Mouse (Mus musculus): Measurements from ENCODE around the gene Stard9. TPM values are rescaled to one million over a fixed set of nuclear protein-coding genes. Genes with fewer than 3 reads are reported as not detected.

The Stard9 gene
- polyA plus RNA-seq, 1 experiment from 2014 or later: 8.6 TPM

- Histone ChIP-seq H3K4me3 (ENCODE audit: low read depth, low read length) (no peak overlapping the region), H3K27ac (replicated peaks; ENCODE audit: low read depth, low read length) (no peak overlapping the region), H3K4me1 (ENCODE audit: control insufficient read depth, insufficient read depth, low read length) (no peaks in the 10 kb centered on the region), H3K9me3 (ENCODE audit: control insufficient read depth, low read length) (no peaks in the 10 kb centered on the region), H3K27me3 (replicated peaks; ENCODE audit: control insufficient read depth, insufficient read depth, low read length) (no peaks in the 10 kb centered on the region), H3K4me2 (ENCODE audit: low read depth, low read length) (no peak overlapping the region), H3K36me3 (ENCODE audit: control insufficient read depth, insufficient read depth, low read length) (peaks cover 64% of the 10 kb centered on the region), H3K9ac (ENCODE audit: low read depth, low read length) (no peak overlapping the region)
- 94% methylated on average over 5 of the region's 5 CpGs for WGBS
- ATAC-seq (ENCODE audit: low read depth) (no peak), DNase-seq (ENCODE audit: low spot score) (no peak)
These were observed 12.4 kb upstream of the Stard9 start for GRCm38 (mm10) chr2:120616279-120617163.

- Histone ChIP-seq H3K27me3 (replicated peaks; ENCODE audit: control insufficient read depth, insufficient read depth, low read length) (no peaks in the 10 kb centered on the region), H3K4me2 (ENCODE audit: low read depth, low read length) (no peak overlapping the region), H3K27ac (replicated peaks; ENCODE audit: low read depth, low read length) (no peak overlapping the region), H3K9me3 (ENCODE audit: control insufficient read depth, low read length) (no peaks in the 10 kb centered on the region), H3K4me1 (ENCODE audit: control insufficient read depth, insufficient read depth, low read length) (no peaks in the 10 kb centered on the region), H3K4me3 (ENCODE audit: low read depth, low read length) (no peak overlapping the region), H3K36me3 (ENCODE audit: control insufficient read depth, insufficient read depth, low read length) (peaks cover 54% of the 10 kb centered on the region), H3K9ac (ENCODE audit: low read depth, low read length) (no peak overlapping the region)
- 100% methylated on average over 1 of the region's 1 CpGs for WGBS
- DNase-seq (ENCODE audit: low spot score): no peak
- ATAC-seq (ENCODE audit: low read depth): no peak
These were observed 9.4 kb upstream of the Stard9 start for GRCm38 (mm10) chr2:120619538-120619937.

- Histone ChIP-seq H3K27me3 (replicated peaks; ENCODE audit: control insufficient read depth, insufficient read depth, low read length) (no peaks in the 10 kb centered on the region), H3K36me3 (ENCODE audit: control insufficient read depth, insufficient read depth, low read length) (peaks cover 25% of the 10 kb centered on the region), H3K4me1 (ENCODE audit: control insufficient read depth, insufficient read depth, low read length) (no peaks in the 10 kb centered on the region), H3K27ac (replicated peaks; ENCODE audit: low read depth, low read length) (no peak overlapping the region), H3K4me2 (ENCODE audit: low read depth, low read length) (no peak overlapping the region), H3K9ac (ENCODE audit: low read depth, low read length) (no peak overlapping the region), H3K9me3 (ENCODE audit: control insufficient read depth, low read length) (no peaks in the 10 kb centered on the region), H3K4me3 (ENCODE audit: low read depth, low read length) (no peak overlapping the region)
- DNase-seq (ENCODE audit: low spot score) (no peak), ATAC-seq (ENCODE audit: low read depth) (no peak)
These were observed 6.0 kb upstream of the Stard9 start for GRCm38 (mm10) chr2:120622920-120623319.

DNA sequence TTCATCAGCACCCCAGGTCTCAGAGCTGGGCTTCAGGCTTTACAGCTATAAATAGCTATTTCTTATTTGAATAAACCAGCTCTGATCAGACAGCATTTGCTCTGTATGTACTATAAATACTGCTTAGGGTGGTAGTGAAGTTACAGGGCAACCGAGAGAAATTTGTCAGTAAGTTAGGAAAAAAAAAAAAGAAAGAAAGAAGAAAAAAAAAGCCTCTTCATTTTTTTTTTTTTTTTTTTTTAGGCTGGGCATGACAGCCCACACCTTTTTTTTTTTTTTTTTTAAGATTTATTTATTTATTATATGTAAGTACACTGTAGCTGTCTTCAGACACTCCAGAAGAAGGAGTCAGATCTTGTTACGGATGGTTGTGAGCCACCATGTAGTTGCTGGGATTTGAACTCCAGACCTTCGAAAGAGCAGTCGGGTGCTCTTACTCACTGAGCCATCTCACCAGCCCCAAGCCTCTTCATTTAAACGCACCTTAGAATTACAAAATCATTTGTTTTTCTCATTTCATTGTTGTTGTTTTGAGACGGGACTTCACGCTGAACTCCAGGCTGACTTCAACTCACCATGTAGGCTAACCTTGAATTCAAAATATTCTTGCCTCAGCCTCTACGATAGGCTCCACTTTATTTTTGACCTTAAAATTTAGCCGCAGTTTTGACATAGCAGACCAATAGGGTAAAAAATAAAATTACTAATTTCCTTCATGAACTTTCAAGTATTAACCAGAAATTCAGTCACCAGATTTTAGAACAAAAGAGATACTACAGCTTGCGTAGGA lies 650 bp upstream of the Stard9 start:
- Histone ChIP-seq H3K4me1 (ENCODE audit: control insufficient read depth, insufficient read depth, low read length) (peaks cover 14% of the 10 kb centered on the region), H3K4me3 (ENCODE audit: low read depth, low read length) (peak overlapping the region; percentile 58), H3K9me3 (ENCODE audit: control insufficient read depth, low read length) (no peaks in the 10 kb centered on the region), H3K27ac (replicated peaks; ENCODE audit: low read depth, low read length) (no peak overlapping the region), H3K27me3 (replicated peaks; ENCODE audit: control insufficient read depth, insufficient read depth, low read length) (no peaks in the 10 kb centered on the region), H3K4me2 (ENCODE audit: low read depth, low read length) (peak overlapping the region; percentile 71), H3K9ac (ENCODE audit: low read depth, low read length) (peak overlapping the region; percentile 21; the same call in 1 of the 2 replicates), H3K36me3 (ENCODE audit: control insufficient read depth, insufficient read depth, low read length) (peaks cover 15% of the 10 kb centered on the region; the same call in 1 of the 2 replicates)
- 30% methylated on average over 10 of the region's 10 CpGs for WGBS
- peak; percentile 24 for ATAC-seq (ENCODE audit: low read depth)
- DNase-seq (ENCODE audit: low spot score): peak; percentile 3

GRCm38 (mm10) chr2:120630246-120630645 lies 1.3 kb downstream of the Stard9 start:
- WGBS: 77% methylated on average over 2 of the region's 2 CpGs
- H3K4me2 ChIP-seq (ENCODE audit: low read depth, low read length): peak overlapping the region; percentile 71
- no peak overlapping the region for H3K4me3 ChIP-seq (ENCODE audit: low read depth, low read length)

GRCm38 (mm10) chr2:120630655-120631054 lies 1.7 kb downstream of the Stard9 start:
- Histone ChIP-seq H3K27me3 (replicated peaks; ENCODE audit: control insufficient read depth, insufficient read depth, low read length) (no peaks in the 10 kb centered on the region), H3K4me3 (ENCODE audit: low read depth, low read length) (no peak overlapping the region), H3K4me2 (ENCODE audit: low read depth, low read length) (no peak overlapping the region), H3K36me3 (ENCODE audit: control insufficient read depth, insufficient read depth, low read length) (peaks cover 32% of the 10 kb centered on the region), H3K27ac (replicated peaks; ENCODE audit: low read depth, low read length) (no peak overlapping the region), H3K4me1 (ENCODE audit: control insufficient read depth, insufficient read depth, low read length) (peaks cover 14% of the 10 kb centered on the region), H3K9me3 (ENCODE audit: control insufficient read depth, low read length) (no peaks in the 10 kb centered on the region), H3K9ac (ENCODE audit: low read depth, low read length) (no peak overlapping the region)
- WGBS: 72% methylated on average over 2 of the region's 2 CpGs
- ATAC-seq (ENCODE audit: low read depth) (no peak), DNase-seq (ENCODE audit: low spot score) (no peak)

More at GRCm38 (mm10) chr2:120630246-120630645, 1.3 kb downstream of the Stard9 start:
- DNase-seq (ENCODE audit: low spot score) (no peak), ATAC-seq (ENCODE audit: low read depth) (no peak)
- no peak overlapping the region for H3K27ac ChIP-seq (replicated peaks; ENCODE audit: low read depth, low read length)
- no peaks in the 10 kb centered on the region for H3K27me3 ChIP-seq (replicated peaks; ENCODE audit: control insufficient read depth, insufficient read depth, low read length)
- no peak overlapping the region for H3K9ac ChIP-seq (ENCODE audit: low read depth, low read length)
- peaks cover 14% of the 10 kb centered on the region for H3K4me1 ChIP-seq (ENCODE audit: control insufficient read depth, insufficient read depth, low read length)
- H3K9me3 ChIP-seq (ENCODE audit: control insufficient read depth, low read length): no peaks in the 10 kb centered on the region
- peaks cover 29% of the 10 kb centered on the region for H3K36me3 ChIP-seq (ENCODE audit: control insufficient read depth, insufficient read depth, low read length)

- peaks cover 14% of the 10 kb centered on the region for H3K4me1 ChIP-seq (ENCODE audit: control insufficient read depth, insufficient read depth, low read length)
- no peak overlapping the region for H3K4me3 ChIP-seq (ENCODE audit: low read depth, low read length)
- H3K4me2 ChIP-seq (ENCODE audit: low read depth, low read length): no peak overlapping the region
- no peak for ATAC-seq (ENCODE audit: low read depth)
- no peak for DNase-seq (ENCODE audit: low spot score)
- peaks cover 32% of the 10 kb centered on the region for H3K36me3 ChIP-seq (ENCODE audit: control insufficient read depth, insufficient read depth, low read length)
- no peak overlapping the region for H3K27ac ChIP-seq (replicated peaks; ENCODE audit: low read depth, low read length)
- H3K9me3 ChIP-seq (ENCODE audit: control insufficient read depth, low read length): no peaks in the 10 kb centered on the region
- H3K9ac ChIP-seq (ENCODE audit: low read depth, low read length): no peak overlapping the region
- WGBS: 87% methylated on average over 2 of the region's 2 CpGs
- H3K27me3 ChIP-seq (replicated peaks; ENCODE audit: control insufficient read depth, insufficient read depth, low read length): no peaks in the 10 kb centered on the region
These were observed 2.6 kb downstream of the Stard9 start for GRCm38 (mm10) chr2:120631521-120631920.

DNA sequence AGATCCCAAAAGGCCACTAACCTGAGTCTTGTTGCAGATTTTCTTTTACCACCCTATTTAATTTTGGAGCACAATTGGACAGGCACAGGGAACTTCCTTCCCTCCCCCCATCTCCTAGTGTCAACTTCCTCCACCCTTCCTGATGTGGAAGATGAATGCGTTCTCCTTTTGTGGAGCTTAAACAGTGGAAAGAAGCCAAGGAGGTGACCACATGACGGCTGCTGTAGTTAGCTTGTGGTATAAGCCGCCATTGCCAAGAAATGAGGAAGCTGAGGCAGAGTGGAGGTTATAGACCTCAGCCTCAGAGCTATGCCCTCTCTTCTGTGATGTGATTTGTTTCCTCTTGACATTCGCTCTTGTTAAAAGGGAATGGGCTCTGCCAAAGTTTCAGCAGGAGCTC lies 3.0 kb downstream of the Stard9 start:
- H3K36me3 ChIP-seq (ENCODE audit: control insufficient read depth, insufficient read depth, low read length): peaks cover 32% of the 10 kb centered on the region

More for the DNA sequence above, 3.0 kb downstream of the Stard9 start:
- WGBS: 86% methylated on average over 4 of the region's 4 CpGs
- Histone ChIP-seq H3K9me3 (ENCODE audit: control insufficient read depth, low read length) (no peaks in the 10 kb centered on the region), H3K9ac (ENCODE audit: low read depth, low read length) (no peak overlapping the region), H3K27me3 (replicated peaks; ENCODE audit: control insufficient read depth, insufficient read depth, low read length) (no peaks in the 10 kb centered on the region), H3K4me1 (ENCODE audit: control insufficient read depth, insufficient read depth, low read length) (peaks cover 14% of the 10 kb centered on the region), H3K4me2 (ENCODE audit: low read depth, low read length) (no peak overlapping the region), H3K4me3 (ENCODE audit: low read depth, low read length) (no peak overlapping the region), H3K27ac (replicated peaks; ENCODE audit: low read depth, low read length) (no peak overlapping the region)
- DNase-seq (ENCODE audit: low spot score): peak; percentile 52
- no peak for ATAC-seq (ENCODE audit: low read depth)

Data from embryonic facial prominence, embryonic 14.5 days (tissue).